Mouse (Mus musculus) adipocyte (in vitro differentiated cells): Measurements from ENCODE around the gene Nadk2.

ENCODE experiments used
- DNase-seq: peaks from one replicate; pipeline ENCODE4 v3.0.0-alpha.2; 2016; ENCODE audit warnings: low spot score

The Nadk2 gene

DNA sequence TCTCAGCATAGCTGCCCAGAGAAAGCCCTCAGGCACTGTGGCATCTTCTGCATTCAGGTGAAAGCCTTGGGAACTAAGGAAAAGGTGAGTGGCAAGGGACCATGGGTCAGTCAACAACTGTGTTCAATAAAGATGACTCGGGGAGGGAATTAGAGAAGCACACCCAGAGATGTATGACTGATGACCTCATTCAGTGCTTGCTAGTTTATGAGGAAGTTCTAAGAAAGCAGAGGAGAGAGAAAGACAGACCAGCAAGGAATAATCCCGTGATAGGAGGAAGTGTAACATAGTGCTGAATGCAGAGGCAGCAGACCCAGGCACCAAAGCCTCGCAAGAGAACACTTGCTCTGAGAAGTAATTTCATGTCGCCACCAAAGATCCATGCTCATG, 60.4 kb downstream of the Nadk2 start:
- no peak for DNase-seq

DNA sequence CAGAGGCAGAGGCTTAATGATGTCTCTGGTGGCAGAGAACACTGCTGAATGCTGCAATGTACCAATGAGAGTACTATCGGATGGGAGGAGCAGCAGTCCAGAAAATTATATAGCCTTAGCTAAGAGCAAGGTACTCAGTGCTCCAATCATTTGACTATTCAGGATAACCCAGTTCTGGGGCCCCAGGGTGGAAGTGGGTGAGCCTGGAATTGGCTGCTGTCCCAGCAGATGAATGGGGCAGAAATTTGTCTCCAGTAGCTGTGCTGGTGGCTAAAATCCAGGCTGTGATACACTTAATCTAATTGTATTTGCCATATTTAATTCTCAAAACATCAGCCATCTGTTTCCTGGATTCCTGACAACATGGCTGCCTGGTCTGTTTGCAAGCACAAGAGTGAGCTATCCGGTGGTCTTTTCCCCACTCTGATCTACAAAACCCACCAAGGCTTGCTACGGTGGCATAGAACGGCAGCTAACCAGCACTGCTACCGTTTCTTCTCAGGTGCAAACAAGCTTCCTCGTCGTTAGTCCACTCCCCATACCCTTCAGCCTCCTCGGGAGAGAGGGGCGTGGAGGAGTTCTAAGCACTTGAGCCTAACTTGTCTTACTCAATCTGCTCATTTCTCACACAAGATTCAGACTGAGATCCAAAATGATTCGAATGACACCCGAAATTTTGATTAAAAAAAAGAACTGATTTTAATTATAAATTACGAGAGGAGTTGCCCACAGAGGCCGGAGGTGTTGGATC, 61.8 kb downstream of the Nadk2 start:
- DNase-seq: peak; percentile 28

DNA sequence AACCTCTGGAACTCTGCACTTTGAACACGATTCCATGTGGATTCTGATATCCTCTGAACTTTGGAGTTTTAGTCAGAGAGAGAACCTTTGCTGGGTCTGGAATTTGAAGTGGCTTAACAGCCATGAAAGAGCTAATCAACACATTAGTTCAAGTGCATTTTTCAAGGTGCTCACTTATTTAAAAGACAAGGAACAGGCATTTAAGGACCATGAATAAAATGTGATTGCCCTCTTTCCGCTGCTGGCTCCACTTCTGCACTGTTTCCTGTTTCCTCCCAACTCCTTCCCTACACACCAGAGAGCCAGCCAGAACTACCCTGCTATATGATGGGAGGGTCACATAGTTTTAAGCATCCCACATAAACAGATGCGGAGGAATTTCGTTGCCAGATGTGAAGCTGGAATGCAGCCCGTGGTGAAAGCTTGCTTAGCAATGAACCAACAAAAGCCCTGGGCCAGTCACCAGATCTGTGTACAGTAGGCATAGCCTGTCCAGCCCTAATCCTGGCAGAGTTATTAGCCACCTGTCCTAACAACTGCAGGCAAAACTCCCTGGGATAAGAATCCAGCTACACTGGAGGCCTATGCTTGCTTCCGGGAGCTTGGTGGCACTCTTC, 63.9 kb downstream of the Nadk2 start:
- DNase-seq: peak; percentile 40

- no peak for DNase-seq
These were observed 68.4 kb downstream of the Nadk2 start for GRCm38 (mm10) chr15:9139447-9139846.

DNA sequence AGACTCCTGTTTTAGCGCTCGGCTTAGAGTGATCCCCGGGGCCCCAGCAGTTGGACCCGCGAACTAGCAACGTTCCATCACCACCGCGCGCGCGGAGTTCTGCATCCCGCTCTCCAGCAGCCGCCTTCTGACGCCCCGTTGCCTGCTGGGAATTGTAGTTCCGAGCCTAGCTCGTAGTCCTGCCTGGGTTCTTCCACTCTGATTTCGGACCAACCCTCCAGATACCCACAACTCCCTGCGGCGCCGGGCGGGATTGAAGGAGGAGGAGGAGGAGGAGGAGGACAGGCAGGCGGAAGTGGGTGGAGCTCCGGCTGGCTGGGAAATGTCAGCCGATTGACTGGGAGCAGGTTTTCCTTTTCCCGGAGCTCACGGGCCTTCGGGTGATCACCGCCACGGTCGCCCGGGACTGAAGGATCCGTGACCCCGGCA, 69.2 kb downstream of the Nadk2 start, which contains the start of gene Lmbrd2:
Lmbrd2 (plus strand) TSS at position 299 of the 429 bp plus-strand sequence.
- DNase-seq: peak; percentile 98

- DNase-seq: peak; percentile 24
These were observed 69.7 kb downstream of the Nadk2 start for GRCm38 (mm10) chr15:9140684-9141171.

DNA sequence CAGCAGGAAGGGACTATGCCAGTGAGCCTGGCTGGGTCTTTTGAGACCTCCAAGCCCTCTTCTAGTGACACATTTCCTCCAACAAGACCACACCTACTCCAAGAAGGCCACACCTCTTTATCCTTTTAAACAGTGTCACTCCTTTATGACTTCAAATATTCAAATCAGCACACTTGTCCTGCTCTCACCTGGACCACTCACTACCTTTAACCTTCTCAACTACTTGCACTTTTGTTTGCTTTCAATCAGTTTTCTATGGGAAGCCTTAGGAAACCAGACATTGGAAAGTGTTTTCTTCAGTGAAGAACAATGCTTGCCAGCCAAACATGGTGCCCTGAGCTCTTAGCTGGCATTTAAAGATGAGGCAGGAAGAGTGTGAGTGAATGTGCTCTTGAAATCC, 84.3 kb downstream of the Nadk2 start, which contains the start of gene Skp2:
Skp2 (minus strand) TSS at position 101 of the 400 bp plus-strand sequence.
- DNase-seq: no peak
